Mouse (Mus musculus): ENCODE data around the gene Zbtb32. TPM values are rescaled to one million over a fixed set of nuclear protein-coding genes. Genes with fewer than 3 reads are reported as not detected.

Gene Zbtb32
- polyA plus RNA-seq, 1 experiment from 2014 or later: 0.14 TPM

GRCm38 (mm10) chr7:30599933-30600353 lies 1.2 kb upstream of the Zbtb32 start:
- Histone ChIP-seq H3K27me3 (no peaks in the 10 kb centered on the region), H3K4me2 (peak overlapping the region; percentile 39), H3K27ac (peak overlapping the region; percentile 46), H3K4me1 (replicated peaks) (peaks cover 10% of the 10 kb centered on the region), H3K36me3 (no peaks in the 10 kb centered on the region), H3K9ac (no peak overlapping the region), H3K9me3 (replicated peaks) (no peaks in the 10 kb centered on the region), H3K4me3 (0 out of 2 replicates have a peak overlapping the region, but pooled peaks have one; percentile 15)
- peak; percentile 92 for ATAC-seq (replicated peaks; ENCODE audit: insufficient number of reproducible peaks, insufficient read depth, low FRiP score, low read depth)
- 2% methylated on average over 16 of the region's 16 CpGs for WGBS

GRCm38 (mm10) chr7:30596811-30597210 lies 1.9 kb downstream of the Zbtb32 start:
- H3K4me3 ChIP-seq: no peak overlapping the region
- ATAC-seq (replicated peaks; ENCODE audit: insufficient number of reproducible peaks, insufficient read depth, low FRiP score, low read depth): no peak
- H3K36me3 ChIP-seq: no peaks in the 10 kb centered on the region
- peaks cover 10% of the 10 kb centered on the region for H3K4me1 ChIP-seq (replicated peaks)
- no peak overlapping the region for H3K27ac ChIP-seq
- no peak overlapping the region for H3K9ac ChIP-seq
- H3K27me3 ChIP-seq: 0 out of 2 replicates have a peak, but pooled peaks cover 2% of the 10 kb centered on the region
- H3K9me3 ChIP-seq (replicated peaks): no peaks in the 10 kb centered on the region
- 62% methylated on average over 5 of the region's 5 CpGs for WGBS
- H3K4me2 ChIP-seq: no peak overlapping the region

- no peak overlapping the region for H3K4me3 ChIP-seq
- no peaks in the 10 kb centered on the region for H3K36me3 ChIP-seq
- WGBS: 73% methylated on average over 5 of the region's 5 CpGs
- H3K9me3 ChIP-seq (replicated peaks): no peaks in the 10 kb centered on the region
- ATAC-seq (replicated peaks; ENCODE audit: insufficient number of reproducible peaks, insufficient read depth, low FRiP score, low read depth): no peak
- H3K4me1 ChIP-seq (replicated peaks): peaks cover 10% of the 10 kb centered on the region
- H3K4me2 ChIP-seq: no peak overlapping the region
- H3K9ac ChIP-seq: no peak overlapping the region
- H3K27me3 ChIP-seq: 0 out of 2 replicates have a peak, but pooled peaks cover 2% of the 10 kb centered on the region
- H3K27ac ChIP-seq: no peak overlapping the region
These were observed 2.6 kb downstream of the Zbtb32 start for GRCm38 (mm10) chr7:30596093-30596492.

GRCm38 (mm10) chr7:30594510-30595024 lies 4.1 kb downstream of the Zbtb32 start:
- H3K4me2 ChIP-seq: no peak overlapping the region
- H3K27ac ChIP-seq: no peak overlapping the region
- peaks cover 7% of the 10 kb centered on the region for H3K4me1 ChIP-seq (replicated peaks)
- no peaks in the 10 kb centered on the region for H3K36me3 ChIP-seq
- no peaks in the 10 kb centered on the region for H3K9me3 ChIP-seq (replicated peaks)
- ATAC-seq (replicated peaks; ENCODE audit: insufficient number of reproducible peaks, insufficient read depth, low FRiP score, low read depth): no peak
- H3K9ac ChIP-seq: no peak overlapping the region
- H3K27me3 ChIP-seq: 0 out of 2 replicates have a peak, but pooled peaks cover 2% of the 10 kb centered on the region
- no peak overlapping the region for H3K4me3 ChIP-seq
- WGBS: 63% methylated on average over 4 of the region's 4 CpGs

- Histone ChIP-seq H3K4me3 (no peak overlapping the region), H3K27ac (no peak overlapping the region), H3K27me3 (0 out of 2 replicates have a peak, but pooled peaks cover 2% of the 10 kb centered on the region), H3K9ac (no peak overlapping the region), H3K4me2 (no peak overlapping the region), H3K9me3 (replicated peaks) (no peaks in the 10 kb centered on the region), H3K36me3 (no peaks in the 10 kb centered on the region), H3K4me1 (replicated peaks) (peaks cover 6% of the 10 kb centered on the region)
- no peak for ATAC-seq (replicated peaks; ENCODE audit: insufficient number of reproducible peaks, insufficient read depth, low FRiP score, low read depth)
- 64% methylated on average over 10 of the region's 10 CpGs for WGBS
These were observed 4.9 kb downstream of the Zbtb32 start for GRCm38 (mm10) chr7:30593579-30594509.

- H3K27ac ChIP-seq: no peak overlapping the region
These were observed 5.8 kb downstream of the Zbtb32 start for GRCm38 (mm10) chr7:30592772-30593423.

GRCm38 (mm10) chr7:30591605-30591951 lies 7.1 kb downstream of the Zbtb32 start:
- no peak for ATAC-seq (replicated peaks; ENCODE audit: insufficient number of reproducible peaks, insufficient read depth, low FRiP score, low read depth)
- H3K27me3 ChIP-seq: 0 out of 2 replicates have a peak, but pooled peaks cover 2% of the 10 kb centered on the region
- H3K9me3 ChIP-seq (replicated peaks): no peaks in the 10 kb centered on the region
- no peak overlapping the region for H3K4me3 ChIP-seq
- H3K9ac ChIP-seq: no peak overlapping the region
- no peak overlapping the region for H3K27ac ChIP-seq
- H3K36me3 ChIP-seq: no peaks in the 10 kb centered on the region
- 50% methylated on average over 4 of the region's 4 CpGs for WGBS
- no peak overlapping the region for H3K4me2 ChIP-seq
- peaks cover 19% of the 10 kb centered on the region for H3K4me1 ChIP-seq (replicated peaks)

More at GRCm38 (mm10) chr7:30592772-30593423, 5.8 kb downstream of the Zbtb32 start:
- Histone ChIP-seq H3K4me1 (replicated peaks) (peaks cover 6% of the 10 kb centered on the region), H3K36me3 (no peaks in the 10 kb centered on the region), H3K4me3 (no peak overlapping the region), H3K4me2 (no peak overlapping the region), H3K9me3 (replicated peaks) (no peaks in the 10 kb centered on the region), H3K27me3 (0 out of 2 replicates have a peak, but pooled peaks cover 2% of the 10 kb centered on the region), H3K9ac (no peak overlapping the region)
- 42% methylated on average over 5 of the region's 5 CpGs for WGBS
- ATAC-seq (replicated peaks; ENCODE audit: insufficient number of reproducible peaks, insufficient read depth, low FRiP score, low read depth): no peak

- WGBS: 77% methylated on average over 9 of the region's 9 CpGs
These were observed 7.6 kb downstream of the Zbtb32 start for GRCm38 (mm10) chr7:30590927-30591604.

GRCm38 (mm10) chr7:30589435-30590301 lies 9.0 kb downstream of the Zbtb32 start:
- peak overlapping the region; percentile 95 for H3K27ac ChIP-seq
- peaks cover 11% of the 10 kb centered on the region for H3K36me3 ChIP-seq
- ATAC-seq (replicated peaks; ENCODE audit: insufficient number of reproducible peaks, insufficient read depth, low FRiP score, low read depth): peak; percentile 62
- WGBS: 27% methylated on average over 40 of the region's 40 CpGs
- peaks cover 22% of the 10 kb centered on the region for H3K4me1 ChIP-seq (replicated peaks)
- H3K4me2 ChIP-seq: peak overlapping the region; percentile 87
- H3K9ac ChIP-seq: peak overlapping the region; percentile 99
- peak overlapping the region; percentile 99 for H3K4me3 ChIP-seq
- H3K9me3 ChIP-seq (replicated peaks): no peaks in the 10 kb centered on the region
- H3K27me3 ChIP-seq: 0 out of 2 replicates have a peak, but pooled peaks cover 2% of the 10 kb centered on the region

More at GRCm38 (mm10) chr7:30590927-30591604, 7.6 kb downstream of the Zbtb32 start:
- no peak overlapping the region for H3K4me2 ChIP-seq
- H3K4me1 ChIP-seq (replicated peaks): peaks cover 22% of the 10 kb centered on the region
- 0 out of 2 replicates have a peak, but pooled peaks cover 2% of the 10 kb centered on the region for H3K27me3 ChIP-seq
- peaks cover 3% of the 10 kb centered on the region; the same call in 1 of the 2 replicates for H3K36me3 ChIP-seq
- no peak overlapping the region for H3K4me3 ChIP-seq
- no peak overlapping the region for H3K27ac ChIP-seq
- no peak overlapping the region for H3K9ac ChIP-seq
- ATAC-seq (replicated peaks; ENCODE audit: insufficient number of reproducible peaks, insufficient read depth, low FRiP score, low read depth): no peak
- no peaks in the 10 kb centered on the region for H3K9me3 ChIP-seq (replicated peaks)
